Mouse (Mus musculus): ENCODE measurements around the gene Fbxw8. TPM values are rescaled to one million over a fixed set of nuclear protein-coding genes. Genes with fewer than 3 reads are reported as not detected.

The Fbxw8 gene
- polyA plus RNA-seq, 2 experiments, result 6.2 to 10.8 TPM

GRCm38 (mm10) chr5:118066828-118067227, 88.4 kb downstream of the Fbxw8 start:
- 50% methylated on average over 5 of the region's 5 CpGs for WGBS (ENCODE audit: insufficient replicate concordance)
- H3K4me2 ChIP-seq (ENCODE audit: low read depth), result no peak overlapping the region
- H3K27me3 ChIP-seq (ENCODE audit: control insufficient read depth, insufficient read depth, low read length), result no peaks in the 10 kb centered on the region
- no peaks in the 10 kb centered on the region for H3K36me3 ChIP-seq (replicated peaks; ENCODE audit: control insufficient read depth, insufficient read depth, low read depth)
- H3K4me3 ChIP-seq (ENCODE audit: insufficient read depth in 1 of 2, low read depth in 2 of 2, low read length in 2 of 2), result no peak overlapping the region
- H3K9me3 ChIP-seq (ENCODE audit: control insufficient read depth, low read length), result no peaks in the 10 kb centered on the region
- H3K9ac ChIP-seq (replicated peaks), result no peak overlapping the region
- no peak for ATAC-seq (ENCODE audit: insufficient read depth)
- no peak overlapping the region for H3K27ac ChIP-seq
- no peak for TF ChIP-seq EP300 (IDR thresholded peaks at IDR 0.05; ENCODE audit: low read depth)
- TF ChIP-seq CTCF (IDR thresholded peaks at IDR 0.05; ENCODE audit: low read depth), result peak; percentile 84
- no peaks in the 10 kb centered on the region for H3K4me1 ChIP-seq (replicated peaks; ENCODE audit: control insufficient read depth in 2 of 2, insufficient read depth in 2 of 2, low read length in 1 of 2)
- DNase-seq (ENCODE audit: low read depth in 3 of 3, low spot score in 3 of 3), result peak in 2 of 3 experiments; percentile 13 to 17

- Histone ChIP-seq H3K4me3 (ENCODE audit: insufficient read depth in 1 of 2, low read depth in 2 of 2, low read length in 2 of 2) (no peak overlapping the region), H3K9me3 (ENCODE audit: control insufficient read depth, low read length) (no peaks in the 10 kb centered on the region), H3K4me2 (ENCODE audit: low read depth) (no peak overlapping the region), H3K27me3 (ENCODE audit: control insufficient read depth, insufficient read depth, low read length) (no peaks in the 10 kb centered on the region), H3K36me3 (replicated peaks; ENCODE audit: control insufficient read depth, insufficient read depth, low read depth) (no peaks in the 10 kb centered on the region), H3K9ac (replicated peaks) (no peak overlapping the region), H3K4me1 (replicated peaks; ENCODE audit: control insufficient read depth in 2 of 2, insufficient read depth in 2 of 2, low read length in 1 of 2) (no peaks in the 10 kb centered on the region), H3K27ac (no peak overlapping the region)
- ATAC-seq (ENCODE audit: insufficient read depth) (no peak), DNase-seq (ENCODE audit: low read depth in 3 of 3, low spot score in 3 of 3) (no peak)
- TF ChIP-seq EP300 (IDR thresholded peaks at IDR 0.05; ENCODE audit: low read depth) (no peak), CTCF (IDR thresholded peaks at IDR 0.05; ENCODE audit: low read depth) (no peak)
- 82% methylated on average over 19 of the region's 19 CpGs for WGBS (ENCODE audit: insufficient replicate concordance)
These were observed 89.6 kb downstream of the Fbxw8 start for GRCm38 (mm10) chr5:118065516-118066255.

GRCm38 (mm10) chr5:118064284-118064901, 90.9 kb downstream of the Fbxw8 start:
- no peak overlapping the region for H3K27ac ChIP-seq

GRCm38 (mm10) chr5:118063181-118063621, 92.1 kb downstream of the Fbxw8 start:
- H3K4me3 ChIP-seq (ENCODE audit: insufficient read depth in 1 of 2, low read depth in 2 of 2, low read length in 2 of 2), result no peak overlapping the region
- WGBS (ENCODE audit: insufficient replicate concordance), result 77% methylated on average over 8 of the region's 8 CpGs
- DNase-seq (ENCODE audit: low read depth in 3 of 3, low spot score in 3 of 3) (no peak), ATAC-seq (ENCODE audit: insufficient read depth) (no peak)
- 0 out of 4 replicates have a peak, but pooled peaks cover 0 to 2% of the 10 kb centered on the region in 2 experiments for H3K4me1 ChIP-seq (replicated peaks; ENCODE audit: control insufficient read depth in 2 of 2, insufficient read depth in 2 of 2, low read length in 1 of 2)
- no peak overlapping the region for H3K27ac ChIP-seq
- TF ChIP-seq EP300 (IDR thresholded peaks at IDR 0.05; ENCODE audit: low read depth) (no peak), CTCF (IDR thresholded peaks at IDR 0.05; ENCODE audit: low read depth) (no peak)
- no peaks in the 10 kb centered on the region for H3K36me3 ChIP-seq (replicated peaks; ENCODE audit: control insufficient read depth, insufficient read depth, low read depth)
- no peak overlapping the region for H3K4me2 ChIP-seq (ENCODE audit: low read depth)
- H3K9me3 ChIP-seq (ENCODE audit: control insufficient read depth, low read length), result no peaks in the 10 kb centered on the region
- H3K9ac ChIP-seq (replicated peaks), result no peak overlapping the region
- no peaks in the 10 kb centered on the region for H3K27me3 ChIP-seq (ENCODE audit: control insufficient read depth, insufficient read depth, low read length)

More at GRCm38 (mm10) chr5:118064284-118064901, 90.9 kb downstream of the Fbxw8 start:
- no peak overlapping the region for H3K4me3 ChIP-seq (ENCODE audit: insufficient read depth in 1 of 2, low read depth in 2 of 2, low read length in 2 of 2)
- no peak overlapping the region for H3K9ac ChIP-seq (replicated peaks)
- no peaks in the 10 kb centered on the region for H3K27me3 ChIP-seq (ENCODE audit: control insufficient read depth, insufficient read depth, low read length)
- DNase-seq (ENCODE audit: low read depth in 3 of 3, low spot score in 3 of 3) (no peak), ATAC-seq (ENCODE audit: insufficient read depth) (no peak)
- H3K4me1 ChIP-seq (replicated peaks; ENCODE audit: control insufficient read depth in 2 of 2, insufficient read depth in 2 of 2, low read length in 1 of 2), result no peaks in the 10 kb centered on the region
- H3K9me3 ChIP-seq (ENCODE audit: control insufficient read depth, low read length), result no peaks in the 10 kb centered on the region
- TF ChIP-seq CTCF (IDR thresholded peaks at IDR 0.05; ENCODE audit: low read depth) (no peak), EP300 (IDR thresholded peaks at IDR 0.05; ENCODE audit: low read depth) (no peak)
- no peaks in the 10 kb centered on the region for H3K36me3 ChIP-seq (replicated peaks; ENCODE audit: control insufficient read depth, insufficient read depth, low read depth)
- no peak overlapping the region for H3K4me2 ChIP-seq (ENCODE audit: low read depth)
- 68% methylated on average over 10 of the region's 10 CpGs for WGBS (ENCODE audit: insufficient replicate concordance)

GRCm38 (mm10) chr5:118061391-118061790, 93.9 kb downstream of the Fbxw8 start:
- no peak for DNase-seq (ENCODE audit: low read depth in 3 of 3, low spot score in 3 of 3)
- Histone ChIP-seq H3K9me3 (ENCODE audit: control insufficient read depth, low read length) (no peaks in the 10 kb centered on the region), H3K4me2 (ENCODE audit: low read depth) (no peak overlapping the region), H3K9ac (replicated peaks) (no peak overlapping the region), H3K4me1 (replicated peaks; ENCODE audit: control insufficient read depth in 2 of 2, insufficient read depth in 2 of 2, low read length in 1 of 2) (0 out of 4 replicates have a peak, but pooled peaks cover 0 to 2% of the 10 kb centered on the region in 2 experiments), H3K27me3 (ENCODE audit: control insufficient read depth, insufficient read depth, low read length) (no peaks in the 10 kb centered on the region), H3K36me3 (replicated peaks; ENCODE audit: control insufficient read depth, insufficient read depth, low read depth) (no peaks in the 10 kb centered on the region), H3K27ac (no peak overlapping the region), H3K4me3 (ENCODE audit: insufficient read depth in 1 of 2, low read depth in 2 of 2, low read length in 2 of 2) (no peak overlapping the region)
- ATAC-seq (ENCODE audit: insufficient read depth), result no peak
- 76% methylated on average over 18 of the region's 18 CpGs for WGBS (ENCODE audit: insufficient replicate concordance)
- TF ChIP-seq CTCF (IDR thresholded peaks at IDR 0.05; ENCODE audit: low read depth) (no peak), EP300 (IDR thresholded peaks at IDR 0.05; ENCODE audit: low read depth) (no peak)

Data from liver, embryonic 14.5 days (tissue).